Mouse (Mus musculus) gonadal fat pad, adult 2 months (tissue): Measurements from ENCODE around the gene Fbxl16. TPM values are rescaled to one million over a fixed set of nuclear protein-coding genes. Genes with fewer than 3 reads are reported as not detected.

Source experiments
- polyA plus RNA-seq: library from polyadenylated mRNA; depleted of rRNA; stranded (reverse); fragments of >200 nt; gene quantifications from 2 replicates; pipeline ENCODE4 v1.2.3, GENCODE M21; 2012; rRNA removed

The Fbxl16 gene
- polyA plus RNA-seq, 1 experiment = 0.58 TPM

Other genes with a start within 250 kb of the Fbxl16 start
- 1.0 and 1.2 TPM in 2 replicates for gene Sox8, start 238.4 kb upstream of the Fbxl16 start, polyA plus RNA-seq
- 23.3 and 24.8 TPM in 2 replicates for gene Lmf1, start 230.0 kb upstream of the Fbxl16 start, polyA plus RNA-seq
- not detected in 2 replicates for gene Gng13, start 91.9 kb upstream of the Fbxl16 start, polyA plus RNA-seq
- gene Chtf18, start 81.7 kb upstream of the Fbxl16 start, polyA plus RNA-seq = 2.6 and 2.9 TPM in 2 replicates
- gene Rpusd1, start 81.4 kb upstream of the Fbxl16 start, polyA plus RNA-seq = 25.8 and 28.8 TPM in 2 replicates
- gene Mslnl, start 73.0 kb upstream of the Fbxl16 start, polyA plus RNA-seq = 0.36 and 0.38 TPM in 2 replicates
- 17.7 and 34.7 TPM in 2 replicates for gene Msln, start 54.7 kb upstream of the Fbxl16 start, polyA plus RNA-seq
- 19.1 and 23.9 TPM in 2 replicates for gene Narfl, start 35.3 kb upstream of the Fbxl16 start, polyA plus RNA-seq
- 45.8 and 47.3 TPM in 2 replicates for gene Haghl, start 23.4 kb upstream of the Fbxl16 start, polyA plus RNA-seq
- gene Ccdc78, start 22.5 kb upstream of the Fbxl16 start, polyA plus RNA-seq = 0.29 and 0.30 TPM in 2 replicates
- 105 and 133 TPM in 2 replicates for gene Fam173a, start 16.2 kb upstream of the Fbxl16 start, polyA plus RNA-seq
- gene AC134908.4, start 13.4 kb upstream of the Fbxl16 start, polyA plus RNA-seq = 0.23 TPM in 1 of 2 replicates, not detected in the other
- gene Metrn, start 11.9 kb upstream of the Fbxl16 start, polyA plus RNA-seq = 22.2 and 31.4 TPM in 2 replicates
- 32.1 and 36.4 TPM in 2 replicates for gene Wdr24, start 14.5 kb downstream of the Fbxl16 start, polyA plus RNA-seq
- 91.2 and 94.5 TPM in 2 replicates for gene Jmjd8, start 19.8 kb downstream of the Fbxl16 start, polyA plus RNA-seq
- gene Stub1, start 24.3 kb downstream of the Fbxl16 start, polyA plus RNA-seq = 219 and 228 TPM in 2 replicates
- gene Rhbdl1, start 28.2 kb downstream of the Fbxl16 start, polyA plus RNA-seq = 129 and 138 TPM in 2 replicates
- 47.4 and 55.8 TPM in 2 replicates for gene Gm20683, start 32.7 kb downstream of the Fbxl16 start, polyA plus RNA-seq
- gene Rhot2, start 35.8 kb downstream of the Fbxl16 start, polyA plus RNA-seq = 54.0 and 60.0 TPM in 2 replicates
- 27.1 and 35.9 TPM in 2 replicates for gene Wdr90, start 52.4 kb downstream of the Fbxl16 start, polyA plus RNA-seq
- 58.8 and 61.7 TPM in 2 replicates for gene Mcrip2, start 59.7 kb downstream of the Fbxl16 start, polyA plus RNA-seq
- 89.7 and 105 TPM in 2 replicates for gene Mettl26, start 66.0 kb downstream of the Fbxl16 start, polyA plus RNA-seq
- gene Wfikkn1, start 71.8 kb downstream of the Fbxl16 start, polyA plus RNA-seq = 0.95 and 1.1 TPM in 2 replicates
- 49.5 and 51.3 TPM in 2 replicates for gene Rab40c, start 110.6 kb downstream of the Fbxl16 start, polyA plus RNA-seq
- gene Pigq, start 135.9 kb downstream of the Fbxl16 start, polyA plus RNA-seq = 122 and 144 TPM in 2 replicates
- gene Nhlrc4, start 135.9 kb downstream of the Fbxl16 start, polyA plus RNA-seq = 7.0 and 12.9 TPM in 2 replicates
- gene A930017K11Rik, start 143.5 kb downstream of the Fbxl16 start, polyA plus RNA-seq = 2.4 TPM in 2 replicates
- gene Capn15, start 176.7 kb downstream of the Fbxl16 start, polyA plus RNA-seq = 27.6 and 28.1 TPM in 2 replicates